Mouse (Mus musculus) ES-Bruce4 (cell line): ENCODE measurements around the gene B3gnt8.

Experiments used
- CTCF ChIP-seq: IDR thresholded peaks from one replicate; pipeline ENCODE4 v1.8.1; 2011; ENCODE audit warnings: low read depth, low read length
- POLR2A ChIP-seq: IDR thresholded peaks from one replicate; pipeline ENCODE4 v1.8.1; 2011; ENCODE audit warnings: low read length; ENCODE audit not compliant: insufficient read depth

DNA sequence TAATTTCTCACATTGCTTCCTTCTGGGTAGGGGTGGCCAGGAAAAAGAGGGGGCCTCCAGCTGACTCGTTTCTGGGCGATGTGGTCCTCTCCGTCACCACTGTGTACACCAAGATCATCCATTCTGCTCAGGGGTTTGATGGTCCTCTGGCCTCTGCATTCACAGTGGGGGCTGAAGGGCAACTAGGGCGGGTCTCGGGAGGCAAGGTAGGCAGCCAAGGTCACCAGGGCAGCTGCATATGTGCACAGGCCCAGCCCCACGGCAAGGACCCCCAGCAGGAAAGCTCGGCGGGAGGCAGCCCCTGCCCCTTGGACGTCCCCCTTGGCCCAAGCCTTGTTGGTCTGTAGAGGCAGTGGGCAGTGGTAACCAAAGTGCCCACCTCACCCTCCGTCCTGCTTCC, 42.7 kb downstream of the B3gnt8 start:
- no peak for TF ChIP-seq POLR2A
- TF ChIP-seq CTCF: no peak
